Mouse (Mus musculus): ENCODE measurements around the gene Ptprm.

GRCm38 (mm10) chr17:66687543-66687942 is 666.7 kb downstream of the Ptprm start:
- no peak for TF ChIP-seq POLR2A (IDR thresholded peaks at IDR 0.05; ENCODE audit: borderline replicate concordance, extremely low read depth, insufficient read depth, insufficient read length, poor library complexity, severe bottlenecking)
- no peak for TF ChIP-seq CTCF (IDR thresholded peaks at IDR 0.05; ENCODE audit: borderline replicate concordance, extremely low read depth, insufficient read depth, insufficient read length)

All from brain, embryonic 14.5 days (tissue).